Mouse (Mus musculus): Measurements from ENCODE around the gene Vmn1r176.
"Not testable (repeated sequence)": the region's sequence is repeated elsewhere in the genome, so short reads cannot be mapped to it uniquely, and the experiment has no call there.

Gene Vmn1r176

DNA sequence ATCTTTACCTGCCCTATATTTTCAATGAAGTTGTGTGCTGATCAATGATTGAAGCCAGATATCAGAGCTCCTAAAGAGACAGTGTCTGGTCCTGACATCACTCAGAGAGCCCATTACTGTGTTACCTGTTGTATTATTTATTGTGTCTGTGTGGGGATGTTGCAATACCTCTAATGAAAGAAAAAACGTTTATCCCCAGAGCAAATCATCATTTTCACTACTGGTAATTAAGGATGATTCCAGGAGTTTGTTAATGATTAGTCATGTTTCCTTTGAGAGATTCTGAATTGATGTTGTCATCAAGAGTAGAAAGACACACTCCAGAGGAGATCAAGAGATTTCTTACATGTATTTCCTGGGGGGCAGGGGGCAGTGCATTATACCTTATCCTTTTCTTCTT is at the start of gene Vmn1r176:
TSS of gene Vmn1r176 (minus strand) at position 101 of the 400 bp plus-strand sequence.
- not testable (repeated sequence) for DNase-seq (ENCODE audit: low spot score in 2 of 2)

DNA sequence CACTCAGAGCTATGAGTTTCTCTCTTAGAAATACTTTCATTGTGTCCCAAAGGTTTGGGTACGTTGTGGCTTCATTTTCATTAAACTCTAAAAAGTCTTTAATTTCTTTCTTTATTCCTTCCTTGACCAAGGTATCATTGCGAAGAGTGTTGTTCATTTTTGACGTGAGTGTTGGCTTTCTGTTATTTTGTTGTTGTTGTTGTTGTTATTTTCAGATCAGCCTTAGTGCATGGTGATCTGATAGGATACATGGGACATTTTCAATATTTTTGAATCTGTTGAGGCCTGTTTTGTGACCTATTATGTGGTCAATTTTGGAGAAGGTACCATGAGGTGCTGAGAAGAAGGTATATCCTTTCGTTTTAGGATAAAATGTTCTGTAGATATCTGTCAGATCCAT is 39.7 kb upstream of the Vmn1r176 start:
- DNase-seq (ENCODE audit: low spot score in 2 of 2): not testable (repeated sequence)

DNA sequence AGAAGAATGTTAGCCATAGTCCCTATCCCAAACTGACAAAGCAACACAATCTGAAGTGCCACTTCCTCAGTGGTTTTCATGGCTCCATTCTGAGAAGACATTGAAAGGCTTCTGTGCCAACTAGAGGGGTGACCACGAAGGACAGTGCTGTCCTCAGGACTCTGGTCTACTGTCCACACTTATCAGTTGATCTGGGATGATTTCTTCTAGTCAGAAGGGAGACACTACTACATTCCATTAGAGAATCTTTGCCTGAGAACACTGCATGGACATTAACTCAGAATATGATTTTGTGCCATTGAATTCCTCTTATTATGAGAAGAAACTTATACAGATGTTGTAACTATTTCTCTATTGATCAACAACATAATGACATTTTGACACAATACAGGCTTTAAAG is 29.2 kb upstream of the Vmn1r176 start, which contains the start of gene Vmn1r177:
TSS of gene Vmn1r177 (minus strand) at position 101 of the 400 bp plus-strand sequence.
- DNase-seq (ENCODE audit: low spot score in 2 of 2): not testable (repeated sequence)

DNA sequence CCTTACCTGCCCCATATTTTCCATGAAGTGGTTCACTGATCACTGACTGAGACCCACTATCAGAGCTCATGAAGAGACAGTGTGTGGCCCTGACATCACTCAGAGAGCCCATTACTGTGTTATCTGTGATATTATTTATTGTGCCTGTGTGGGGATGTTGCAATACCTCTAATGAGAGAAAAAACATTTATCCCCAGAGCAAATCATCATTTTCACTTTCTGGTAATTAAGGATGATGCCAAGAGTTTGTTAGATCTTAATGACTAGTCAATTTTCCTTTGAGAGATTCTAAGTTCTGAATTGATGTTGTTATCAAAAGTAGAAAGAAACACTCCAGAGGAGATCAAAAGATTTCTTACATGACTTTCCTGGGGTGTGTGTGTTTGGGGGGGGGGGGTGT is 26.6 kb downstream of the Vmn1r176 start, which contains the start of gene Vmn1r175:
TSS of gene Vmn1r175 (minus strand) at position 101 of the 400 bp plus-strand sequence.
- not testable (repeated sequence) for DNase-seq (ENCODE audit: low spot score in 2 of 2)

DNA sequence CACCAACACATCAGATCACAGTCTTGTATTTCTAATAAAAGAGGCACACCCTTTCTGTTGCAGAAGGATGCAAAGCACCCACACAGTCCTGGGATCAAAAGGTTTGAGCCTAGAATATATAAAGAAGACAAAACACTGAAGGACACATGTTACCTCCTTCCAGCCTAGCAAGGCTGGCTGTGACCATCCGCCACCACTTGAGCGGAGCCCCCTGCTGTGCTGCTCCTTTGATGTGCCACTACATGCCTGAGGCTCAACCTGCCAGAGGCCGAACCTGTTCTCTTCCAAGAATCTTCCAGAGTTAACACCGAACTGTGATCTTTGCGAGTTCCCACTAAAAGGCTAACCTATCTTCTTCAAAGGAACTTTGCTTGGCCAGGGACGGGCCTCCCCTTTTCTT is 52.6 kb downstream of the Vmn1r176 start:
- no peak for DNase-seq (ENCODE audit: low spot score in 2 of 2)
